Mouse (Mus musculus) liver, postnatal 0 days (tissue): ENCODE data around the gene Nupr1l. TPM values are rescaled to one million over a fixed set of nuclear protein-coding genes. Genes with fewer than 3 reads are reported as not detected.
A peak's percentile ranks its signal among the peaks of the same experiment; 100 is the strongest.
"Not testable (repeated sequence)": the region's sequence is repeated elsewhere in the genome, so short reads cannot be mapped to it uniquely, and the experiment has no call there.

Source experiments
- ATAC-seq: fragments of 200-750 bp; cut with Nextera tagmentation; 2 replicates; pipeline ENCODE4 v1.8.0; 2017; ENCODE audit warnings: mild to moderate bottlenecking, moderate library complexity
- DNase-seq: peaks from one replicate; pipeline ENCODE4 v3.0.0-alpha.2; 2016
- H3K27ac ChIP-seq: fragments of 300-500 bp; sonication (generic); 2 replicates; pipeline ENCODE4 v1.5.1; 2014; ENCODE audit warnings: antibody characterized with exemption, moderate library complexity, mild to moderate bottlenecking, low read depth
- H3K27me3 ChIP-seq: fragments of 300-500 bp; sonication (generic); 2 replicates; pipeline ENCODE4 v1.6.1; 2014; ENCODE audit warnings: low read length, control low read depth, mixed read lengths; ENCODE audit not compliant: insufficient read depth
- H3K36me3 ChIP-seq: fragments of 300-500 bp; sonication (generic); replicated peaks from 2 replicates; pipeline ENCODE4 v1.6.1; 2014; ENCODE audit warnings: mild to moderate bottlenecking, control low read depth, low read length, moderate library complexity, mixed read lengths; ENCODE audit not compliant: insufficient read depth
- H3K4me1 ChIP-seq: fragments of 300-500 bp; sonication (generic); 2 replicates; pipeline ENCODE4 v1.6.1; 2014; ENCODE audit warnings: antibody characterized with exemption, mild to moderate bottlenecking, control low read depth; ENCODE audit not compliant: insufficient read depth
- H3K4me2 ChIP-seq: fragments of 300-500 bp; sonication (generic); 2 replicates; pipeline ENCODE4 v1.6.1; 2014; ENCODE audit warnings: low read depth, mild to moderate bottlenecking, low read length, moderate library complexity, mixed read lengths
- H3K4me3 ChIP-seq: fragments of 300-500 bp; sonication (generic); 2 replicates; pipeline ENCODE4 v1.5.1; 2014; ENCODE audit warnings: low read depth, low read length
- H3K9ac ChIP-seq: fragments of 300-500 bp; sonication (generic); replicated peaks from 2 replicates; pipeline ENCODE4 v1.6.1; 2014; ENCODE audit warnings: mild to moderate bottlenecking, moderate library complexity
- H3K9me3 ChIP-seq: fragments of 300-500 bp; sonication (generic); 2 replicates; pipeline ENCODE4 v1.6.1; 2016; ENCODE audit warnings: mild to moderate bottlenecking, control low read depth, low read length, mixed read lengths
- CTCF ChIP-seq: sonication (generic); IDR thresholded peaks from 2 replicates; pipeline ENCODE4 v1.5.1; 2016; ENCODE audit warnings: antibody characterized with exemption, low read depth
- EP300 ChIP-seq: IDR thresholded peaks from 2 replicates; pipeline ENCODE4 v1.6.1; 2016; ENCODE audit warnings: antibody characterized with exemption, low read depth, mild to moderate bottlenecking
- WGBS: fragments of 180-500 bp; shearing (Covaris S2); extraction: QIAGEN DNeasy Blood & Tissue Kit; methylation state at CpG from one replicate; pipeline ENCODE4 v1.1.7; 2014; ENCODE audit not compliant: insufficient replicate concordance; 5-methylcytosine and 5-hydroxymethylcytosine counted together
- polyA plus RNA-seq: library from polyadenylated mRNA; unstranded; fragments of >200 nt; fragmentation: Nextera tagmentation; extraction: Ambion mirVana; gene quantifications from 2 replicates; pipeline ENCODE4 v1.2.1, GENCODE M21; 2015

Nupr1l gene
- polyA plus RNA-seq, 1 experiment from 2014 or later, result 1.4 TPM

DNA sequence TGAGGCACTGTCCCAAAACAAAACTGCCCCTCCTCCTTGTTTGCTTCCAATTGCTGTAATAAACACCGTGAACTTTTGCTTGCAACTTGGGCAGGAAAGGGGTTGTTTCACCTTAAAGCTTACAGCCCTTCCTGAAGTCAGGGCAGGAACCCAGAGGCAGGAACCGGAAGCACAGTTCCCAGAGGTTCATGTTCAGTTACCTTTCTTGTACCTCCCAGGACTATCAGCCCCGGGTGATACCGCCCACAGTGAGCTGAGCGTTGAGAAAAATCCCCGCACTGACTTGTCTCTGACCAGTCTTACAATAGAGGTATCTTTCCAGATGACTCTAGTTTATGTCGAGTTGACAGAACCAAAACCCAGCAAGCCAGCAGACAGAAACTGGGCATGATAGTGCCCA lies 1.3 kb downstream of the Nupr1l start:
- WGBS, result 66% methylated on average over 7 of the region's 7 CpGs
- no peak overlapping the region for H3K9ac ChIP-seq
- H3K9me3 ChIP-seq, result no peaks in the 10 kb centered on the region
- H3K36me3 ChIP-seq, result no peaks in the 10 kb centered on the region
- no peak overlapping the region; the same call in 1 of the 2 replicates for H3K4me2 ChIP-seq
- no peaks in the 10 kb centered on the region for H3K27me3 ChIP-seq
- ATAC-seq (no peak), DNase-seq (no peak)
- H3K27ac ChIP-seq, result no peak overlapping the region
- no peak overlapping the region for H3K4me3 ChIP-seq
- H3K4me1 ChIP-seq, result peaks cover 14% of the 10 kb centered on the region
- no peak for TF ChIP-seq CTCF
- TF ChIP-seq EP300, result no peak

DNA sequence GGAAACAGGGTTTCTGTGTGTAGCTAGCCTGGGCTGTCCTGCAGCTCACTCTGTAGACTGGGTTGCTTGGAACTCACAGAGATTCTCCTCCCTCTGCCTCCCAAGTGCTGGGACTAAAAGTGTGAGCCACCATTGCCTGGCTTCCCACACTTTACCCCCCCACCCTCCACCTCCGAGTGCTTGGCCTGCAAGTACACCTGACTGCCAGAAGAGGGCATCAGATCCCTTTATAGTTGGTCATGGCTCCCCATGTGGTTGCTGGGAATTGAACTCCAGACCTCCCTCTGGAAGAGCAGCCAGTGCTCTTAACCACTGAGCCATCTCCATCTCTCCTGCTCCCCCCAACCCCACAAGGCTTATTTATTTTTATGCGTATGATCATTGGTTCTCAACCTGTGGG lies 5.7 kb downstream of the Nupr1l start:
- peak; percentile 54 for DNase-seq
- WGBS, result 40% methylated on average over 2 of the region's 2 CpGs
- 0 out of 2 replicates have a peak, but pooled peaks have one; percentile 31 for ATAC-seq

DNA sequence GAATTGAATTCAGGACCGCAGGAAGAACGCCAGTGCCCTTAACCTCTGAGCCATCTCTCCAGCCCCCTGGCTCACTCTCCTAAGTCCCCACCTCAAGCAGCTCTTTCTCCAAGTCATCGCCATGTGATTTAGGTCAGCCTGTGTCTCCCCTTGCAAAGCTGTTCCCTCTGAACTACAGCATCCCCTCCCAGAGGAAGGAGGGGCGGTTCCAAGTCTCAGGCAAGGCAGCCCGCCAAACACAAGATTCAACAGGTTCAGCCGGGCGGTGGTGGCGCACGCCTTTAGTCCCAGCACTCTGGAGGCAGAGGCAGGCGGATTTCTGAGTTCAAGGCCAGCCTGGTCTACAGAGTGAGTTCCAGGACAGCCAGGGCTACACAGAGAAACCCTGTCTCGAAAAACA lies 7.2 kb downstream of the Nupr1l start:
- not testable (repeated sequence) for H3K4me2 ChIP-seq, H3K27ac ChIP-seq, H3K9ac ChIP-seq, H3K36me3 ChIP-seq, H3K4me3 ChIP-seq, ATAC-seq, H3K9me3 ChIP-seq, H3K27me3 ChIP-seq, H3K4me1 ChIP-seq, DNase-seq
- WGBS, result 81% methylated on average over 11 of the region's 11 CpGs

More for the DNA sequence above, 5.7 kb downstream of the Nupr1l start:
- H3K4me3 ChIP-seq, result no peak overlapping the region
- H3K4me1 ChIP-seq, result peaks cover 5% of the 10 kb centered on the region
- no peaks in the 10 kb centered on the region for H3K27me3 ChIP-seq
- H3K27ac ChIP-seq, result no peak overlapping the region
- no peak overlapping the region for H3K9ac ChIP-seq
- TF ChIP-seq EP300 (no peak), CTCF (peak; percentile 79)
- H3K36me3 ChIP-seq, result no peaks in the 10 kb centered on the region
- H3K4me2 ChIP-seq, result no peak overlapping the region
- no peaks in the 10 kb centered on the region for H3K9me3 ChIP-seq

DNA sequence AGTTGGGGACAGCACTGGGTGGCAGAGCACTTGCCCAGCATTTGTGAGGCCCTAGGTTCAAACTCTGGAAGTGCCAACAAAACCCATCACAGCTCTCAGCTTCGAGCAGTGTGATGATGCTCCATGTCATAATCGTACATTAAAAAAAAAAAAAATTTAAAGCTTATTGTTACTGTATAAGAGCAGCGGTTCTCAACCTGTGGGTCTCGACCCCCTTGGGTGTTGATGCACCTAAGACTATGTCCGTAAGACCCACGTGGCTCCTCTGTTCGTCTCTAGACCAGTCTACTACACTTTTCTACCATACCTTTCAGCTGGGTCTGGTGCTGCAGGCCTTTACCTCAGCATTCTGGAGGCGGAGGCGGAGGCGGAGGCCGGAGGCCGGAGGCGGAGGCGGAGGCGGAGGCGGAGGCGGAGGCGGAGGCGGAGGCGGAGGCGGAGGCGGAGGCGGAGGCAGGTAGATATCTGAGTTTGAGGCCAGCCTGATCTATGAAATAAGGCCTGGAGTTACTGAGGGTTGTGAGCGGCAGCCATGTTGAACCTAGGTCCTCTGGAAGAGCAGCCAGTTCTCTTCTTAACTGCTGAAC lies 9.8 kb downstream of the Nupr1l start:
- DNase-seq (no peak), ATAC-seq (no peak)
- Histone ChIP-seq H3K4me2 (no peak overlapping the region), H3K36me3 (no peaks in the 10 kb centered on the region), H3K9me3 (no peaks in the 10 kb centered on the region), H3K27me3 (no peaks in the 10 kb centered on the region), H3K9ac (no peak overlapping the region), H3K27ac (no peak overlapping the region), H3K4me3 (no peak overlapping the region), H3K4me1 (no peaks in the 10 kb centered on the region)
- WGBS, result 84% methylated on average over 24 of the region's 24 CpGs
- TF ChIP-seq EP300 (no peak), CTCF (no peak)

DNA sequence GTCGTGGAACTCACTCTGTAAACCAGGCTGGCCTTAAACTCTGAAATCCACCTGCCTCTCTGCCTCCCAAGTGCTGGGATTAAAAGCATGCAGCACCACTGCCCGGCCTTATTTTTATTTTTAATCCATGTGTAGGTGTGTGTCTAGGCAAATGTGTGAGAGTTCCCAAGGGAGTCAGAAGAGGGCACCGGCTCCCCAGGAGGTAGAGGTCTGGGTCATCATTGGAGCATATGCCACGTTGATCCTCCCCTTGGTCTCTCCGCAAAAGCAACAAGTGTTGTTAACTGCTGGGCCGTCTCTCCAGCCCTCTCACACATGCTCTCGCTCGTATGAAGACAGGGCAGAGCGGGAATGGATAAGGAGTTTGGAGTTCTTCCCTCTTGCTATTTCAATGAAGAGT lies 10.4 kb downstream of the Nupr1l start:
- H3K27ac ChIP-seq, result no peak overlapping the region
- H3K9me3 ChIP-seq, result no peaks in the 10 kb centered on the region
- DNase-seq (no peak), ATAC-seq (no peak)
- H3K4me3 ChIP-seq, result no peak overlapping the region
- H3K4me2 ChIP-seq, result no peak overlapping the region
- no peaks in the 10 kb centered on the region for H3K36me3 ChIP-seq
- H3K4me1 ChIP-seq, result no peaks in the 10 kb centered on the region
- no peak overlapping the region for H3K9ac ChIP-seq
- 77% methylated on average over 9 of the region's 9 CpGs for WGBS
- TF ChIP-seq EP300 (no peak), CTCF (no peak)
- H3K27me3 ChIP-seq, result no peaks in the 10 kb centered on the region

DNA sequence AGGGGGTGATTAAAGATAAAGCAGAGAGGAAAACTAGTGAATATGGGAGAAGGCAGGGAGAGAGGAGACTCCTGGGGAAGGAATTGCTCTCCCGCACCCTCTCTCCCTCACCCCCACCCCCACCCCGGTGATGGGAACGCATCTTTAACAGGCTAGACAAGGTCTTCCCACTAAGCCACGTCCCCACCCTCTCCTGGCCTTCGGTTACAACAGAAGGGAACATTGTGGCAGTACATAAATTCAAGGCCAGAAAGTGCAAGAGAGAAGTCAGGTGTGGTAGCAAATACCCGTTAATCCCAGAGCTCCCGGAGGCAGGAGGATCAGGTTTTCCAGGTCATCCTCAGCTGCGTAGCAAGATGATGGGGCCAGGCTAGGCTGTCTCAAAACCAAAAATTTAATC lies 11.0 kb downstream of the Nupr1l start:
- 66% methylated on average over 8 of the region's 8 CpGs for WGBS
- no peak for DNase-seq
- no peaks in the 10 kb centered on the region for H3K4me1 ChIP-seq
- no peak overlapping the region for H3K4me3 ChIP-seq
- TF ChIP-seq CTCF (no peak), EP300 (no peak)
- H3K27me3 ChIP-seq, result no peaks in the 10 kb centered on the region
- H3K9ac ChIP-seq, result no peak overlapping the region
- H3K36me3 ChIP-seq, result no peaks in the 10 kb centered on the region
- H3K9me3 ChIP-seq, result no peaks in the 10 kb centered on the region
- ATAC-seq, result no peak
- no peak overlapping the region for H3K27ac ChIP-seq
- no peak overlapping the region for H3K4me2 ChIP-seq

DNA sequence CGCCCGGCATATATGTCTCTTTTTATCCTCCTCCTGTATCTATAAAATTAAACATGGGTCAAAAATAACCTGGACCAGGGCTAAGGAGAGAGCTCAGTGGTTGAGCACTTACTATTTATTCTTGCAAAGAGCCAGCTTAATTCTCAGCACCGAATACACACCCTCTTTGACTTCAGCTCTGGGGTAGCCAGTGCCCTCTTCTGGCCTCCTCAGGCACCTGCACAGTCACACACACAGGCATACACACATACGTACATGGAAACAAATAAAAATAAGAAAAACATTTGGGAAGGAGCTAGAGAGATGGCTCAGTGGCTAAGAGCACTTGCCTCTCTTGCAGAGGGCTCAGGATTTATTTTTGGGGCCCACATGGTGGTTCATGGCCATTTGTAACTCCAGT lies 13.6 kb downstream of the Nupr1l start:
- DNase-seq, result no peak

More for the DNA sequence above, 13.6 kb downstream of the Nupr1l start:
- Histone ChIP-seq H3K4me1 (peaks cover 2% of the 10 kb centered on the region; the same call in 1 of the 2 replicates), H3K27ac (no peak overlapping the region), H3K4me2 (no peak overlapping the region), H3K27me3 (no peaks in the 10 kb centered on the region), H3K4me3 (no peak overlapping the region), H3K36me3 (no peaks in the 10 kb centered on the region), H3K9ac (no peak overlapping the region), H3K9me3 (no peaks in the 10 kb centered on the region)
- 95% methylated on average over 4 of the region's 4 CpGs for WGBS
- no peak for TF ChIP-seq EP300
- TF ChIP-seq CTCF, result no peak
- ATAC-seq, result no peak
